Mouse (Mus musculus) kidney, postnatal 4 days (tissue): ENCODE data around the gene Hspa12b.

ENCODE experiments used
- DNase-seq, 2 experiments: peaks; one replicate each; pipeline ENCODE4 v3.0.0; 2021; ENCODE audit warnings: mixed read lengths in 2 of 2

Hspa12b gene

DNA sequence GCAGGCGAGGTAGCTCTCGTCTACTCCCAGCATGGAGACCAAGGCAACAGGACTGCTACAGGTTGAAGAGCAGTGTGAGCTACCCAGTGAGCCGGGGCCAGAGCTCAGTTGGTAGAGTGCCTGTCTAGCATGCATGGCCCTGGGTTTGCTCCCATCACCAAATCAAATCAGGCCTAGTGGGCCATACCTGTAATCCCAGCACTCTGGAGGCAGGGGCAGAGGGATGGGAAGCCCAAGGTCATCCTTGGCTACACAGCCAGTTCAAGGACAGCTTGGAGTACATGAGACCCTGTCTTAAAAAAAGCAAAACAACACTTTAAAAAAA lies 22.1 kb downstream of the Hspa12b start:
- no peak for DNase-seq

DNA sequence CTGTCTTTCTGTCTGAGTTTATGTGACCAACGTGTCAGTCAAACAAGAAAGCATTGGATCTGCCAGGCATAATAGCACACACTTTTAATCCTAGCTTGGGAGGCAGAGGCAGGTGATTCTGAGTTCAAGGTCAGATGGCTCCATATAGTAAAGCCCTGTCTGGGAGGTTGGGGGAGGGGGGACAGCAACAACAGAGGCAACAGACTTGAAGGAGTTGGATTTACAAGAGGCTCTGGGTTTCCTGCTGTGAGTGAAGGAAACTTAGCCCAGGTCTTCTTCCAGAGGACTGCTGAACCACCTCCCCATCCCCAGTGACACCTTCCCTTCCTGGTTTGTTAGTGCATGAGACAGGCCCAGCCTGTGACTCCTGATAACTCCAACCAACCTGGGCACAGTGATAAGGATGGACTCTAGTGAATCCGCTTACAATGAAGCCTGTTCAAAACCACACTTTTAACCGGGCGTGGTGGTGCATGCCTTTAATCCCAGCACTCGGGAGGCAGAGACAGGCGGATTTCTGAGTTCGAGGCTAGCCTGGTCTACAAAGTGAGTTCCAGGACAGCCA lies 25.2 kb downstream of the Hspa12b start:
- DNase-seq: no peak

DNA sequence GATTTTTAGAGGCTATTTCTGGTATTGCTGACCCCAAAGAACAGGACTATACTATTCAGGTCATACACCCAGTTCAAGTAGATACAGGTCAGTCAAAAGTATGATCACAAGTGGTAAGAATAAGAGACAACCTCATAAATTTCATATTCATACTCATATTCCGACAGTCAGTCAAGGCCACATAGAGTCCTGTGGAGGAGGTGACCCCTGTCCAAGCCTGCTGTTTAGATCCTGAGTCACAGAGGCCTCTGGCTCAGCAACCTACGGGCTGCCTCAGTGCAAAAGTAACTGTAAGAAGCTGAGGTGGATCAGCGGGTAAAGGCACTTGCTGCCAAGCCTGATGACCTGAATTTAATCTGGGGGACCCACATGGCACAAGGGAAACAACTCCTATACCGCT lies 27.0 kb downstream of the Hspa12b start:
- no peak for DNase-seq

DNA sequence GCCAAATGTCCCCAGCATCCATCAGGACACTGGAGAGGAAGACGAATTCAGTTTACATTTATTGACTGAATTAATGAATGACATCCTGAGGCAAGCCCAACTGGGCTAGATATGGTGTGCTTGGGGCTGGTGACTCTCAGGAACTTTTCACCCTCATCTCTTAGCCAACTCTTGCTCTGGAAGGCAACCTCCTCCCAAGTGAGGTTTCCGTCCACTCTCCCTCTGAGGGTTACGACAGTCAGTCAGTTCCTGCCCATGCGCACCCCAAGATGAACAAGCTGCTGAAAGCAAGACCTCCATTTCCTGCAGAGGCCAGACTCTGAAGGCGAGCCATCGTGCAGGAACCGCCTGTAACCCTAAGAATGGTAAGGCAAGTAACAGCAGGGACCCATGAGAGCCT lies 29.9 kb downstream of the Hspa12b start:
- no peak for DNase-seq

DNA sequence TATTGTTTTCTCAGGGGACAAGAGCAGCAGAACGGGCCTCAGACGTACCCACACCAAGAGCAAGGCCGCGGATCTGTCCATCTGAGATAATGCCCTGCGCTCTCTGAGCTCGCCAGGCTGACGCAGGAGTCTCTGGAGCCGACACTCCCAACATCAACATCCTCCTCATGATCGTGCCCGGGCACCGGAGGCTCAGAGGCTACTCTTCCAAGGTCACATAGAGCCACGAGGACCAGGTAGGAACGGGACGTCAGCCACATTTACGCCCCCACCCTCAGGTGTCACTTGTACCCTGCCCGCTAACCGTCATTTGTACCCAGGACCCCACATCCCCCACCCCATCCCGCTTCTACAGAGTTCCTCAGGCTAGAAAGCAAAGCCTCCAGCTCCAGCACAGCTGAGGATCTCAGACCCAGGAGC lies 32.4 kb downstream of the Hspa12b start:
- peak; percentile 60 to 71 for DNase-seq

DNA sequence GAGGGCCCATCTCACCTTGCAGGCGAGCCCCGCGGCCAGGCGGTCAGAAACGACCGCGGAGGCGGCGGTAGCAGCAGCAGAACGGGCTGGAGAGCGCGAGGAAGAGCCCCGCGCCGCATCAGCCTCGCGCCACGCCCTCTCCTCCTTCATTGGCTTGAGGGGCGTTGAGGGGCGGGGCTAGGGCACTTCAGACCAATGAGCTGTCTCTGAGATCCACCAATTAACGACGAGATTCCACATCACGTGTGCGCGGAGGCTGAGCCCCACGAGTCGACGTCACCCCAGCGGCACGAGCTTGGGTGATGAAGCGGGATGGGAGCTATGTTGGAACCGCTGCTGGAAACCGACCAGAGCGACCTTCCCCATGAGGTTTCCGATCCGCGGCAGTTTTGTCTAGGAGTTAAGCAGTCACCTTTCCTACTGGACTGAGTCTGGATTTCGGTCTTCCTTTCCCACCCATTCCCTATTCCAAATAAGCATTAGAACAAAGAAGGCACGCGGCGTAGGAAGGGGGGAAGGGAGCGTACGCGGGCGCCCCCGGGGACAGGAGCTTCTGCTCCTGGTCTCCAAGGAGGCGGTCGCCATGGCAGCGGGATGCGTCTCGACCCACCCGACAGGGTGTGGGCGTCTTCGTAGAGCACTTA lies 33.0 kb downstream of the Hspa12b start, which contains the start of gene 1700037H04Rik:
TSS of gene 1700037H04Rik (minus strand) at position 144 of the 644 bp plus-strand sequence.
- DNase-seq: peak; percentile 97 to 99

DNA sequence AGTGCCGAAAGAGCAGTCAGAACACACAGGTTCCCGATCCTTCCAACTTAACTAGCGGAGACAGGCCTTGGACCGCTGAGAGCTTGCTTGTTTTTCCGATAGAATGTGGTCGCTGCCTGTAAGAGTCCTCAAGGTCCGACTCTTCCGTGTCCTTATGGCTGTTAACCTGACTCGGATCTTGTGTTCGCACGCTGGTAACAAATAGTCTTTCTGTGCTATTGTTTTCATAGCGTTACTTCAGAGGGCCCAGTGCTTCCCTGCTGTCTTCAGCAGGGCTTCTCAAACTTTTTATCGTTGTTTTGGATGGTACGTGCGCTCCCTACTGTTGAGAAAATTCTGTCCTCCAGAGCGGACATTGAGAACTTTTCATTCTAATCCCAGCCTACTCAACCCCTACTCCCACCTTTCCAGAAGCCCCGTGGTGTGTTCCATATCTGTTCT lies 33.6 kb downstream of the Hspa12b start:
- DNase-seq: peak in 1 of 2 experiments; percentile 62

DNA sequence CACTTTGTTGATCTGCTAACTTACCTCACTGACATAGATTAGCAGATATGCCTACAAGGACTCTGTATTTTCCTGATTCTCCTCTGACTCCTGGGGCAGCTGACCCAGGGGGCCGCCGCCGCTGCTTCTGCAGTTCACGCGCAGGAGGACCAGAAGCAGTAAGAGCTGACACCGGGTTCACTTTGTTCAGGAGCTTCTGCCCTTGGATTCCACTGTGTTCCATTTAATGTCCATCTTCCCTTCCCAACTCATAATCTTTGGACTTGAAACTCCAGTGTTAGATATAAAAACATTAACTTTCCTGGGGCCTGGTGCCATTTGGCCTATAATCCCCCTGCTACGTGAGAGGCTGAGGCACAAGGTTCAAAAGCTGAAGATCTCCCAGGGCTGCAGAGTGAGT lies 36.8 kb downstream of the Hspa12b start:
- DNase-seq: no peak

DNA sequence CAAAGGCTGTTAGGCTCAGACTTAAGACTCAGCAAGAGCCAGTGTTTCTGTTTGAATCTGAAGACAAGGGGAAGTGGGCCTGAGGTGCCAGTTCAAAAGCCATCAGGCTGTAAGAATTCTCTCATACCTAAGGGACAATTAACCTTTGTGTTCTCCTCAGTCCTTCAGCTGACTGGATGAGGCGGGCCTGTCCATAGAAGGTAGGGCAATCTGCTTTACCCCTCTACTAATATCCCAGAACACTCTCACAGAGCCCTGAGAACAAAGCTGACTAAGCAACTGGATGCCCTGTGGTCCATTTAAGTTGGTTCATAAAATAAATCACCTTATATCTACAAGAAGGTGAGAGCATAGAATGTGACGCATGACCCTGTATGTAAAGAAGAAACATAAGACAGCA lies 39.1 kb downstream of the Hspa12b start:
- no peak for DNase-seq

DNA sequence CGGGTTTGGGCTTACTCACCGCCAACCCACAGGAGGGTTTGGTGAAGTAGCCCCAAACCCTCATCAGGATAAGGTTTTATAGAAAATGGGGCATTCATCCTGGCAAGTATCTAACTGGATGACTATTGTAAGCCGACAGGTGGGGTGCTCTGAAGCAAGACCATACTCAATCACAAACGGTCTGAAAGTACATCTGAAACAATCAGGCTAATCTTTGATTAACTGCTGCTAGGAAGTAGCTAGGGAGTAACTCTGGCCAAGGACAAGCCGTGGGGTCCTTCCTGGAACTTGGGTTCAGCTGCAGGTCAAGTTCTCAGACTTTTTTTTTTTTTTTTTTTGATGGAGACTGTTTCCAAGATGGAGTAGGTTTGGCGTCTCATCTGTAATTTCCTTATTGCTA lies 40.9 kb downstream of the Hspa12b start:
- DNase-seq: no peak

DNA sequence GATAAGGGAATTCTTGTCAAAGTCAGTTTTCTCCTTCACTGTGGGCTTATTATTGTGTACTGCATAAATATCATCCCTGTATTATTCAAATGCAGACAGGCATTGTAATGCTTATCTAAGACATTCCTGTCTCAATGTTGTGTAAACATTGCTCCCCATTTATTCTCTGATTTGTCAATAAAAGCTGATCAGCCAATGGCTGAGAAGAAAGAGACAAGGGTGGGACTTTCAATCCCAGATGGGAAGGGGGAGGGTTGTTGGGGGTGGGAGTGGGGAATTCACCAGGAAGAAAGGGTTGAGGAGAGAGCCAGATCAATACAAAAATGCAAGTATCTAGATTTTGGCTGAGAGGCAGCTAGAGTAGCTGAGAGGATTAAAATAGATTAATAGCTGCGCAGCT lies 41.8 kb downstream of the Hspa12b start:
- no peak for DNase-seq

DNA sequence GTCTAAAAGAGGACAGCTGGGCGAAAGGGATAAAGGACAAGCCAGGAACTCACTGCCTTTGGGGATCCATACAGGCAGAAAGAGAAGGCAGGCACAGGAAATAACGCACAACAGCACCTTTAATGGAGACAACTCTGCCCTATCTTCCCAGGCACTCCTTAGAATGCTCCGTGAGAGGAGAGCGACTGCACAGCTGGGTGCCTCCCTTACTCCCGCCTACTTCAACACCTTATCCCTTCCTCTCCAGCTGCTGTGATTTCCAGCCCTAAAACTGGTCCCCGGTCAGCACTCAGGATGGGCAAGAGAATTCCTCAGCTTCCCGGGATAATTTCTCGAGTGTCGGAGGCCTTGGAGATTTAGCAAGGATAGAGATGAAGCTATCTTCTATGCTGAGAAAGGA lies 43.9 kb downstream of the Hspa12b start:
- DNase-seq: no peak

DNA sequence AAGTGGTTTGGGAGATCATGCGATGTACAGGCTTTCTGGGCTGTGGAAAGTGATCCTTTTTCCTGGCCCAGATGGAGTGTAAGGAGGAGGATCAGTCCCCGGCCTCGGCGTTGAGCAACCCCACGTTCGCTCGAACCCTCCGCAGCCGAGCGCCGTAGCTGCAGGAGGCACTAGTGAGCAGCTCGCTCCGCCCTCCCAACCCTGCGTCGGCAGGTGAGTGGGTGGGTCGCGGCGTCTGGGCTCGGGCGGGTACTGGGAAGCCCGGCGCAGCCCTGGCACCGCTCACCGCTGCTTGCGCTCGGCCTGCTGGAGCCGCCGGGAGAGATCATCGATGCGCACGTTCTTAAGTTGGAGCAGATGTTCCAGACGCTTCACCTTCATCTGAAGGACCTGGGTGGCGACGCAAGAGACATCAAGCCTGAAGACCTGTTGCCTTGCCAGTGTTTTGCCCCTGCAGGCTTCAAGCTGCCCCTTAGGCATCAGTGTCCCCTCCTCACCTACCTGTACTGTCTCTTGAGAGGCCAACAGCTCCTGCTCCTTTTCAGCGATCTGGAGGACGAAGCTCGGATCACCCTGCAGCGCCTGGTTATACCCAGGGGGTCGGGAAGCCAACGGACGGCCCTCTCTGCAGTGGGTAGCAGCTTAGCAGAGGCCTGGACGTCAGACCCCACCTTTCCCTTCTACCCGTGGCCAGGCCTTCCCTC lies 44.5 kb downstream of the Hspa12b start:
- peak; percentile 74 to 82 for DNase-seq

DNA sequence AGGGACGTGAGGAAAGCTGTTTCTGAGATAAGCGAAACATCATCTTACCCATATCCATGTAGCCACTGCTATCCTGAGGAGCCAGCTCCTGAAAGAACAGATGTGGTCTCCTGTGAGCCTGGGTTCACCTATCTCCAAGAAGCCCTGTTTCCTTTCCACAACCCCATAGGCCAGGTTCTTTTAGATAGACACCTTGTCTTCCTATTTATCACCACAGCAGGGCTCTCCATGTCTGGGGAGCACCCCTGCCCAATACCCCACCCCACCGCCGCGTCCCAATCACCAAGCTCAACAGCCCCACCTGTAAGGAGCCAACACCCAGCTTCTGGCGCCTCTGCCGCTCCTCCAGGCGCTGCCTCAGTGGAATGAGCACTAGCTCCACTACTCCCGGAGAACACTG lies 45.2 kb downstream of the Hspa12b start:
- no peak for DNase-seq

DNA sequence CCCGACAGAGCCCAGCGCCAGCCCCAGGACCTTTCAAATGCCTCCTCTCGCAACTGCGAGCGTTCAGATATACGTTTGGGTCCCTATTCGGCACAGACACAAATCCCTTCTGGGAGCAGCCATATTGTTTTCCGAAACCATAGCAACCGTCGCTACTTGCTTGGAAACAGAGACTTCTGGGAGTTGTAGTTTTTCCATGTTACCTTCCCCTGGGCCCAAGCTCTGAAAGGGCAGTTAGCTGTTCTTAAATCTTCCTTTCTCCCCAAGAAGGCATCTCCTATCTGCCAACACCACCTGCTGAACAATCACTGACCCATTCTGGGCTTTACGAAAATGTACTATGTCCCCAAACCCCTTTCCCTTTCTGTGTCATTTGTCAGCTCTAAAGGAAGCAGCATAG lies 47.6 kb downstream of the Hspa12b start:
- peak; percentile 52 to 66 for DNase-seq

DNA sequence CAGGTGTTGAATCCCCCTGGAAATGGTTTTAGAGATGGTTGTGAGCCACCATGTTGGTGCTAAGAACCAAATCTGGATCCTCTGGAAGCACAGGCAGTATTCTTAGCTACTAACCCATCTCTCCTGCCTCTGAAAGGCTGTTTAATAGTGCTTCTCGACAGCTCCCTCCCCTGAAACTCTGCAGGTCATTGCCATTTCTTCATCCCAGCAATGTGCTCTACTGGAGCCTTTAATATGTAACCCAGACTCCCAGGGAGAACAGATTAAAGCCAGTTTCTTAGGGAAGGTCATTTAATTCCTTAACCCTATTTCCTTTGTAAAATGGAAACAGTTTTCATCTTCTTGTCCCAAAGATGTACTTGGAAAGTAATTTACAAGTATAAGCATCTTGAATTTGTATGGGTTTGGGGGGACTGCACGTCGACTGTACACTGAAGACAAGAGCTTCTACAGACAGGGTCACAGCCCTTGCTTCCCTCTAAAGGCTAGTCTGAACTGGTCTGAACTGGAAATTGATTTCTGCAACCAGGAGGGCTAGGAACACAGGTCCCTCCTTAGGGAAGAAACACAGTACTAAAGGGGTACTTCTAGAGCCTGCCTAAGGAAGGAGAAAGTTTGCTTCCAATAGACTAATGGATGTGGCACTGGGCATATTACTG lies 48.3 kb downstream of the Hspa12b start:
- no peak for DNase-seq

DNA sequence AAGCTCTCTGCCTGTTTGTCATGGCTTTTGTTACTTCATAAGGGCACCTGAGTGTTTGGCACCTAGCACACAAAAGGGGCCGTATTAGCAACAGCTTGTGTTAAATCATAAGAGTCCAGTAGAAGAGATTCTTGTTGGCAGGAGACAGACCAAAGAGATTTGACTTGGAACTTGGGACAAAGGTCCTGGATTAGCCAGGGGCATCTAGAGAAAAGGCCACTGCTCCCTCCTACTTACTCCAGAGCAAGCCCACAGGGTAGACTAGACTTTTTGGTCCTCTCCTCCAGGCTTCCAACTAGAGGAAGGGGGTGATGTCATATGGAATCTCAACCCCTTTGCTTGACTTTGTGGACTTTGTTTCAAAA lies 48.8 kb downstream of the Hspa12b start:
- DNase-seq: no peak

DNA sequence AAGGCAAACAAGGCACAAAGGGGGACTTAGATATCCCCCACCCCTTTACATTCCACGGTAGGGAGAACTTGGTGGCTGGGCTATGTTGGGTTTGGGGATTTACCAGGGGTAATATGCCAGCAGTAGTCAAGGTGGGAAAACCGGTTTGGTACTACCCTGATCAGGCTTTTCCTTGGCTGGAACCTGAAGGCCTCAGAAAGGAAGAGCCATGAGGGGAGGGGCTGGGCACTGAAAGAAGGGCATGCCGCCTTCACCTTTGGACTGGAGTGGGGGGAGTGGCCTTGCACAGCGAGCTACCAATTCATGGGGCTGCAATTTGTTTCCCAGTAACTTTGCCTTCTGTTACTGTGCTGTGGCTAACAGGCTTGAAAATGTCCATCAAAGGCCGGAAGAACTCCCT lies 49.4 kb downstream of the Hspa12b start:
- peak; percentile 54 to 74 for DNase-seq

DNA sequence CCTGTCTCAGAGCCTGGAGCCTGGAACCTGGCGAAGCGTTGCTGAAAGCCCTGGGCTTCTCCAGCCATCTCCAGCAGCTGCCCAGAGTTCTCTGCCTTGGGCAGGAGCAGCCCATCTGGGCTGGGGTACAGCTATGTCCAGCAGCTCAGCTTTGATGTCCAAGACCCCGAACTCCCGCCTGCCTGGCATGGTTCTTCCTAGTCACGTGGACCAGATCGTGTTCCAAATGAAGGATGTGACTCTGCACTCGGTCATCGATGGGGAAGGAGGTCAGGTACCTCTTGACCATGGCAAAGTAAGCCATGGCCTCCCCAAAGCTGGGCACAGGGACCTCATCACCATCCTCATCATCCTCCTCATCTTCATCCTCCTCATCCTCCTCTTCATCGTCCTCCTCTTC lies 50.9 kb downstream of the Hspa12b start:
- no peak for DNase-seq

DNA sequence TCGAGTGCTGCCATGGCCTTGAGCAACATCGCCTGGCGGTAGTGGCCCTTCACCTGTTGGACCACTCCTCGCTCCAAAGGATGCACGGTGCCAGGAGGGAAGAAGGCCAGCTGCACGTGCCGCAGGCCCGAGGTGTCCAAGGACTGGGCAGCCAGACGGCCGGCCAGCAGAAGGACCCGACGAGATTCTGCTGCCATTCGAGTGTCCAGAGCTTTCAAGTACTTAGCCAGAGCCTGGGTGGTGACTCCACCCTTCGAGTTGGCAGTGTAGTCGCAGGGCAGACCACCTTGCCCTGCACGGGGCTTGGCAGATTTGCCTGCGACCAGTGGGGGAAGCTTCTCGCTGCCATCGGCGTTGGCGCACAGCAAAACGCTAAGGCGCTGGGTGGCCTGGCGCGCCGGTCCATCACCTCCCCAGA lies 51.8 kb downstream of the Hspa12b start:
- no peak for DNase-seq

DNA sequence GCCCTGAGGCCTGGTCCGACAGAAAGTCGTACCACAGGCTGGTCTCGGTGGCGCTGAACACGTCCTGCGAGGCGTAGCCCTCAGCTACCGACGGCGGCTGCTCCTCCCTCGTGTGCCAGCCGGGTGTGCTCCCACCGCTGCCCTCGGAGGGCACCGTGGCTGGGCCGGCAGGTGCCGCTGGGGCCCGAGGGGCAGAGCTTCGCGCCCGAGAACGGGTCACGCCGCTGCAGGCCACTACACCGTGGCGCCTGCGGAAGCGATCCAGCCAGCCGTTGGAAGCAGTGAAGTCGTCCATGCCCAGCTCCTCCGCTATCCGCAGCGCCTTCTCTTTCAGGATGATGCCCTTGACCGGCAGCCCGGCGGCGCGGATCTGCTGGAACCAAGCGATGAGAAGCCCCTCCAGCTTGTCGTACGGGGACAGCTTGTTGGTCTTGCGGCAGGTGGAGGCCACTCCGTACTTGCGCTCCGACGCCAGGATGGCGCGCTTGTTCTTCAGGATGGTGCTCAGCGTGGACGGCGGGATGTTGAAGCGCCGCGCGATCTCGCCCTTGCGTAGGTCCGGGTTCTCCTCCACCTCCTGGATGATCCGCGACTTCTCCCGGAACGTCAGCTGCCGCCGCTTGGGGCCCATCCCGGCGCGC lies 52.3 kb downstream of the Hspa12b start:
- DNase-seq: peak; percentile 70 to 84

DNA sequence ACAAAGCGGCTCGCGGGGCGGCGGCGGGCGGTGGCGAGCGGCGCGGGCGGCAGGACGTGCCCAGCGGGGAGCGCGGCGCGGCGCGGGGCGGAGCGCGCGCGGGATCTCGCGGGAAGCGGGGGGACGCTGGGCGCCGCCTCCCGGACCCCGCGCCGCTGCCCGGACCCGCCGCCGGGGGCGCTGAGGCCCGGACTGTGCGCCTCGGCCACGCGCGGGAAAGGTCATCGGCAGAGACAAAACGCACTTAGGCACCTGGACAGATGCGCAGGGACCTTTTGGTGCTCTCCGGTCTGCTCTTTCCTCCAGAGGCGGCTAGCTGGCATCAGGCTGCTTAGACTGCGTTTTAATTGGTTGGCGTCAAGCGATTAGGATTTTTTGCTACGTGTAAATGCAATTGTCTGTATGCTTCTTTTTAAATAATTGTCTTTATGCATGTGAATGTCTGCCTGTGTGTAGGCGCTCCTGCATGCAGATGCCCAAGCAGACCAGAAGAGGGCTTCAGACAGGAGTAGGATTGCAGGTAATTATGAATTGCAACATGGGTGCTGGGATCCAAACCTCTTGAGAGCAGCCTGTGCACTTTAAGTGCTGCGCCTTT lies 53.0 kb downstream of the Hspa12b start, which contains the start of gene Cenpb:
TSS of gene Cenpb (minus strand) at position 78 of the 598 bp plus-strand sequence.
- peak; percentile 87 to 93 for DNase-seq

DNA sequence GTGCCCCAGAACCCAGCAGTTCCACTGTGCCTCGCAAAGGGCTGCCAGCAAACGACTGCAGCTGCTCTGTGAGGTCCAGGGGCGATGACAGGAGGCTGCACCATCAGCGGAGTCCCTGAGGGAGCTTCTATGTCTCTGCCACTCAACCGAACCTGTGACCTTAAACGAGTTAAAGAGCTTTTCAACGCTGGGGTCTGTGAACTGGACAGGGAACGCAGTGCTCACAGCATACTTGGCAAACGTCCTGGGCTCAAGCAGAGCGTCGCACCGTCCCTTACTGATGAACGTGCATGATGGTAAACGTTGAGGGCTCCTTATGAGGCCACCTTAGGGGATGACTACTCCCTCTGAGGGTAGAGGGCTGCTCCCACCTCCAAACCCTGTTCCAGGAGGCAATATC lies 59.3 kb downstream of the Hspa12b start:
- DNase-seq: no peak
